Mouse (Mus musculus): ENCODE measurements around the gene Mtg1.

Mtg1 gene

GRCm38 (mm10) chr7:140137135-140138020, at the start of gene Mtg1:
Gene Mtg1, plus strand, starts transcription at chr7:140137564.
- peak; percentile 92 for ATAC-seq (ENCODE audit: low TSS enrichment)

- no peak for ATAC-seq (ENCODE audit: low TSS enrichment)
Measured at GRCm38 (mm10) chr7:140090601-140091000, 46.8 kb upstream of the Mtg1 start.

- no peak for ATAC-seq (ENCODE audit: low TSS enrichment)
Measured at GRCm38 (mm10) chr7:140092924-140093528, 44.3 kb upstream of the Mtg1 start, which contains the start of gene Prap1. Gene Prap1, plus strand, starts transcription at chr7:140093395.

GRCm38 (mm10) chr7:140094954-140095353, 42.4 kb upstream of the Mtg1 start:
- no peak for ATAC-seq (ENCODE audit: low TSS enrichment)

GRCm38 (mm10) chr7:140095556-140095955, 41.8 kb upstream of the Mtg1 start:
- no peak for ATAC-seq (ENCODE audit: low TSS enrichment)

- no peak for ATAC-seq (ENCODE audit: low TSS enrichment)
Measured at GRCm38 (mm10) chr7:140096055-140096454, 41.3 kb upstream of the Mtg1 start.

GRCm38 (mm10) chr7:140098466-140098865, 38.9 kb upstream of the Mtg1 start:
- no peak for ATAC-seq (ENCODE audit: low TSS enrichment)

- peak; percentile 45; the same call in 1 of the 2 replicates for ATAC-seq (ENCODE audit: low TSS enrichment)
Measured at GRCm38 (mm10) chr7:140101498-140101897, 35.9 kb upstream of the Mtg1 start.

GRCm38 (mm10) chr7:140101993-140102860, 35.1 kb upstream of the Mtg1 start, which contains the start of gene Fuom:
Gene Fuom, minus strand, starts transcription at chr7:140102441.
- peak; percentile 92 for ATAC-seq (ENCODE audit: low TSS enrichment)

GRCm38 (mm10) chr7:140104009-140104408, 33.4 kb upstream of the Mtg1 start:
- no peak for ATAC-seq (ENCODE audit: low TSS enrichment)

GRCm38 (mm10) chr7:140111943-140112342, 25.4 kb upstream of the Mtg1 start:
- ATAC-seq (ENCODE audit: low TSS enrichment) = no peak

- peak; percentile 94 for ATAC-seq (ENCODE audit: low TSS enrichment)
Measured at GRCm38 (mm10) chr7:140115583-140116328, 21.6 kb upstream of the Mtg1 start, which contains the start of gene Paox. Gene Paox, plus strand, starts transcription at chr7:140115799.

GRCm38 (mm10) chr7:140116329-140117054, 20.9 kb upstream of the Mtg1 start, which contains the start of gene Echs1:
Gene Echs1, minus strand, starts transcription at chr7:140116476.
- peak; percentile 97 for ATAC-seq (ENCODE audit: low TSS enrichment)

GRCm38 (mm10) chr7:140120484-140120883, 16.9 kb upstream of the Mtg1 start:
- no peak for ATAC-seq (ENCODE audit: low TSS enrichment)

- ATAC-seq (ENCODE audit: low TSS enrichment) = no peak
Measured at GRCm38 (mm10) chr7:140121338-140121910, 15.9 kb upstream of the Mtg1 start.

GRCm38 (mm10) chr7:140122765-140123164, 14.6 kb upstream of the Mtg1 start:
- no peak for ATAC-seq (ENCODE audit: low TSS enrichment)

- ATAC-seq (ENCODE audit: low TSS enrichment) = no peak
Measured at GRCm38 (mm10) chr7:140124382-140124781, 13.0 kb upstream of the Mtg1 start.

GRCm38 (mm10) chr7:140125278-140126021, 11.9 kb upstream of the Mtg1 start:
- ATAC-seq (ENCODE audit: low TSS enrichment) = peak; percentile 97

- ATAC-seq (ENCODE audit: low TSS enrichment) = peak; percentile 1; the same call in 1 of the 2 replicates
Measured at GRCm38 (mm10) chr7:140126022-140126350, 11.4 kb upstream of the Mtg1 start.

Measured in frontal cortex, adult (tissue).